Mouse (Mus musculus) CD4-positive, CD25-positive, alpha-beta regulatory T cell, adult 9 weeks (primary cell): Measurements from ENCODE around the gene Rnf180. TPM values are rescaled to one million over a fixed set of nuclear protein-coding genes. Genes with fewer than 3 reads are reported as not detected.

Source experiments
- polyA plus RNA-seq: library from polyadenylated mRNA; unstranded; fragments of 100-300 nt; shearing (Covaris generic); gene quantifications from one replicate; pipeline ENCODE4 v1.2.1, GENCODE M21; 2017

Rnf180 gene
- 0.27 TPM for polyA plus RNA-seq

DNA sequence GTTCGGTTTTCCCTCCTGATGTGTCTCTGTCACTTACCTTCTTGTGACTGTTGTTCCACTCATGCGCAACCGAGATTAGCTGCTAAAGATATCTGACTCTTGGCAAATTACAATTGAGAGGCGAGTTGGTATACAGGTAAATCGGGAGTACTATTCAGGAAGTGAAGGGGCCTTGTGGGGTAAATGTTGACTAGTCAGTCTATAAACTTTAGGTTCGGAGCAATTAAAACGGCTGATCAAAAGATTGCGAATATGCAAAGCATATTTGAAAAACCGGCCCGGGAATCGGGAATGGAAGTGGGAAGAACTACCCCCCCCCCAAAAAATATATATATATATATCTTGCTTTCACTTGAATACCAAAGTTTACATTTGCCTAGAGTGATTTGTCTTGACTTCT, at the start of gene Rnf180:
Gene Rnf180 (minus strand): TSS at position 101 of the 400 bp plus-strand sequence.

DNA sequence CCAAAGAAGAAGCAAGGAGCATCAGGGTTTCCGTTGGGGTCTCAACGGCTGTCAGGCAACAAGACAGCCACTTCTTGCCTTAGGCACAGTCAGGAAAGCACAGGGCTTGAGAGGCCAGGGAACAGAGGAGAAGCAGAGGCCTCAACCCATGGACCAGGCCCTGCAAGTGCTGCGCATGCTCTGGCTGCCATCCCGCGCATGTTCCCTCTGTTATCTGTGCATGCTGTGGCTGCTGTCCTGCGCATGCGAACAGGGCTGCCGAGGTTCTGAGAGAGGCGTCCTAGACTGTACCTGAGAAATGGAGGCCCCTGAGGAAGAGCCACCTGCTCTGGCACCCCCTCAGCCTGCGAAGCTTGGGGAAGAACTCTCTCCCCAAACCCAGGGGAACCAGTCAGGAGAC, 212.8 kb downstream of the Rnf180 start, which contains the start of gene 4933425L06Rik:
Gene 4933425L06Rik (plus strand): TSS at position 261 of the 400 bp plus-strand sequence.

Other genes with a start within 250 kb of the Rnf180 start
- not detected for gene Rgs7bp, start 239.9 kb downstream of the Rnf180 start, polyA plus RNA-seq
- gene 4933425L06Rik, start 212.7 kb downstream of the Rnf180 start, polyA plus RNA-seq = not detected
- gene Htr1a, start 148.8 kb upstream of the Rnf180 start, polyA plus RNA-seq = not detected